Mouse (Mus musculus) erythroblast, embryonic 14.5 days (primary cell): ENCODE results near the gene Cog5. TPM values are rescaled to one million over a fixed set of nuclear protein-coding genes. Genes with fewer than 3 reads are reported as not detected.

Experiments used
- H3K27me3 ChIP-seq: 2 replicates; pipeline ENCODE4 v1.6.1; 2012; ENCODE audit warnings: inconsistent platforms; ENCODE audit not compliant: control insufficient read depth
- H3K36me3 ChIP-seq: 2 replicates; pipeline ENCODE4 v1.6.1; 2012; ENCODE audit warnings: mild to moderate bottlenecking, inconsistent platforms; ENCODE audit not compliant: control insufficient read depth
- H3K4me1 ChIP-seq: 2 replicates; pipeline ENCODE4 v1.6.1; 2012; ENCODE audit warnings: inconsistent platforms; ENCODE audit not compliant: control insufficient read depth
- H3K4me3 ChIP-seq: replicated peaks from 2 replicates; pipeline ENCODE3; 2012; ENCODE audit warnings: moderate library complexity, mild to moderate bottlenecking, inconsistent platforms
- H3K9me3 ChIP-seq: 2 replicates; pipeline ENCODE4 v1.6.1; 2012; ENCODE audit warnings: low read length, inconsistent platforms, mixed read lengths; ENCODE audit not compliant: control insufficient read depth
- GATA1 ChIP-seq: IDR thresholded peaks from 2 replicates; pipeline ENCODE4 v1.6.1; 2012; ENCODE audit warnings: low read length, inconsistent platforms, mixed read lengths
- TAL1 ChIP-seq: IDR thresholded peaks from 3 replicates; pipeline ENCODE4 v1.6.1; 2012; ENCODE audit warnings: low read length, inconsistent platforms, mixed read lengths
- polyA plus RNA-seq: library from polyadenylated mRNA; stranded (reverse); fragments of >175 nt; gene quantifications from 2 replicates; pipeline ENCODE4 v1.2.3, GENCODE M21; 2012

Gene Cog5
- polyA plus RNA-seq, 1 experiment = 0.03 TPM

GRCm38 (mm10) chr12:31773612-31774011 lies 118.9 kb downstream of the Cog5 start:
- no peaks in the 10 kb centered on the region for H3K36me3 ChIP-seq
- H3K4me1 ChIP-seq = no peaks in the 10 kb centered on the region
- no peak overlapping the region for H3K4me3 ChIP-seq
- TF ChIP-seq GATA1 (no peak), TAL1 (no peak)
- no peaks in the 10 kb centered on the region for H3K9me3 ChIP-seq
- H3K27me3 ChIP-seq = no peaks in the 10 kb centered on the region

DNA sequence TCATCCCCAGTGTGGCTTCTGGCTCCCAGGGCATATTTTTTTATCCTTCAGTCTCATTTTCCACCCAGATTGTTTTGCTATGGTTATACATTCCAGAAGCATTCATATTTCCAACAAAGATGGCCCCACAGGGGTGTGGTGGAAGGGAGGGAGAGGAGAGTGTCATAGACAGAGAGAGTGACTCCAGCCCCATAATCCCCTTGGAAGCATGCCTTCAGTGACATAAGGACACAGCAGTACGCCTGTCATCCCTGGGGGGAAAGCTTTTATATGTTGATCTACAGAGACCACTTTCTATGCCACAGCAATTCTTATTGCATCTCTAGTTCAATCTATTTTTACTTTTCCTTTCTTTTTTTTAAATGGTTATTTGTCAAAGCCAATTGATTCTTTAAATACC lies 129.6 kb downstream of the Cog5 start:
- no peaks in the 10 kb centered on the region for H3K9me3 ChIP-seq
- H3K4me3 ChIP-seq = no peak overlapping the region
- peaks cover 3% of the 10 kb centered on the region; the same call in 1 of the 2 replicates for H3K4me1 ChIP-seq
- H3K36me3 ChIP-seq = no peaks in the 10 kb centered on the region
- TF ChIP-seq GATA1 (no peak), TAL1 (no peak)
- no peaks in the 10 kb centered on the region for H3K27me3 ChIP-seq

GRCm38 (mm10) chr12:31788530-31788929 lies 133.9 kb downstream of the Cog5 start:
- H3K36me3 ChIP-seq = no peaks in the 10 kb centered on the region
- TF ChIP-seq TAL1 = no peak
- TF ChIP-seq GATA1 = no peak
- H3K4me1 ChIP-seq = peaks cover 3% of the 10 kb centered on the region; the same call in 1 of the 2 replicates
- no peaks in the 10 kb centered on the region for H3K9me3 ChIP-seq
- H3K27me3 ChIP-seq = no peaks in the 10 kb centered on the region
- no peak overlapping the region for H3K4me3 ChIP-seq

GRCm38 (mm10) chr12:31806410-31807154 lies 151.9 kb downstream of the Cog5 start:
- Histone ChIP-seq H3K4me1 (peaks cover 14% of the 10 kb centered on the region), H3K36me3 (no peaks in the 10 kb centered on the region), H3K4me3 (no peak overlapping the region), H3K27me3 (no peaks in the 10 kb centered on the region), H3K9me3 (no peaks in the 10 kb centered on the region)
- TF ChIP-seq TAL1 (no peak), GATA1 (no peak)

GRCm38 (mm10) chr12:31818051-31818461 lies 163.4 kb downstream of the Cog5 start:
- Histone ChIP-seq H3K36me3 (peaks cover 2% of the 10 kb centered on the region; the same call in 1 of the 2 replicates), H3K4me1 (no peaks in the 10 kb centered on the region), H3K4me3 (no peak overlapping the region), H3K9me3 (no peaks in the 10 kb centered on the region), H3K27me3 (no peaks in the 10 kb centered on the region)
- TF ChIP-seq GATA1 (no peak), TAL1 (no peak)

- Histone ChIP-seq H3K4me1 (no peaks in the 10 kb centered on the region), H3K4me3 (no peak overlapping the region), H3K36me3 (peaks cover 2% of the 10 kb centered on the region; the same call in 1 of the 2 replicates), H3K27me3 (no peaks in the 10 kb centered on the region), H3K9me3 (no peaks in the 10 kb centered on the region)
- TF ChIP-seq TAL1 (no peak), GATA1 (no peak)
Measured at GRCm38 (mm10) chr12:31819096-31819495, 164.4 kb downstream of the Cog5 start.

- no peaks in the 10 kb centered on the region for H3K27me3 ChIP-seq
- TF ChIP-seq GATA1 (no peak), TAL1 (no peak)
- peaks cover 2% of the 10 kb centered on the region; the same call in 1 of the 2 replicates for H3K36me3 ChIP-seq
- H3K9me3 ChIP-seq = no peaks in the 10 kb centered on the region
- no peak overlapping the region for H3K4me3 ChIP-seq
- H3K4me1 ChIP-seq = no peaks in the 10 kb centered on the region
Measured at GRCm38 (mm10) chr12:31819520-31819919, 164.9 kb downstream of the Cog5 start.

DNA sequence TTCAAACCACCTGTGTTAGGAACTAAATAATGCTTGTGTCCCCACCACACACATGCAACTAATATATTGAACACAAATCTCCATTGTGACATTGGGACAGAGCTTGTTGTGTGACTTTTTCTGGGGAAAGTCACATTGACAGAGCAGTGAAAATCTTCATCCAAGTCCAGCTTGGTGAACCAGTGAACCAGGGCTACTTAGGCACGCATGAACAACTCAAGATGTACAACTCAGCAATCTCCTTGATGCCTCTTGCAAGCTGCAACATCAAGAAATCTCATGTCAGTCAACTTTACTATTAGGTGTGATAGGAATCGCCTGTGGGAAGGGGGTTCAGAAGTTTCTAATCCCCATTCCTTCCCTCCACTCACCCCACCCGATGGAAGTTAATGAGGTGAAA lies 169.0 kb downstream of the Cog5 start:
- no peaks in the 10 kb centered on the region; the same call in 1 of the 2 replicates for H3K4me1 ChIP-seq
- no peaks in the 10 kb centered on the region for H3K9me3 ChIP-seq
- H3K36me3 ChIP-seq = peaks cover 2% of the 10 kb centered on the region; the same call in 1 of the 2 replicates
- no peaks in the 10 kb centered on the region for H3K27me3 ChIP-seq
- no peak overlapping the region for H3K4me3 ChIP-seq
- TF ChIP-seq TAL1 = no peak
- TF ChIP-seq GATA1 = no peak

- Histone ChIP-seq H3K4me1 (no peaks in the 10 kb centered on the region; the same call in 1 of the 2 replicates), H3K4me3 (no peak overlapping the region), H3K36me3 (peaks cover 2% of the 10 kb centered on the region; the same call in 1 of the 2 replicates), H3K27me3 (no peaks in the 10 kb centered on the region), H3K9me3 (no peaks in the 10 kb centered on the region)
- TF ChIP-seq TAL1 (no peak), GATA1 (no peak)
Measured at GRCm38 (mm10) chr12:31824831-31825230, 170.2 kb downstream of the Cog5 start.
